Mouse (Mus musculus): ENCODE results near the gene Htra1. TPM values are rescaled to one million over a fixed set of nuclear protein-coding genes. Genes with fewer than 3 reads are reported as not detected.

The Htra1 gene
- polyA plus RNA-seq, 1 experiment: 242 TPM

- no peak overlapping the region for H3K4me3 ChIP-seq (ENCODE audit: insufficient read depth, low read length)
- TF ChIP-seq POLR2A (IDR thresholded peaks at IDR 0.05; ENCODE audit: low read depth, low read length) (no peak), CTCF (IDR thresholded peaks at IDR 0.05; ENCODE audit: borderline replicate concordance, insufficient read depth, low read length) (no peak)
- peaks cover 29% of the 10 kb centered on the region for H3K4me1 ChIP-seq (ENCODE audit: control insufficient read depth, insufficient read depth, low read length)
- H3K27ac ChIP-seq (ENCODE audit: insufficient read depth, low read length): peak overlapping the region; percentile 49
Measured at GRCm38 (mm10) chr7:130961429-130961828, 25.5 kb downstream of the Htra1 start.

GRCm38 (mm10) chr7:130964686-130965085 is 28.8 kb downstream of the Htra1 start:
- TF ChIP-seq POLR2A (IDR thresholded peaks at IDR 0.05; ENCODE audit: low read depth, low read length): no peak
- no peak for TF ChIP-seq CTCF (IDR thresholded peaks at IDR 0.05; ENCODE audit: borderline replicate concordance, insufficient read depth, low read length)
- Histone ChIP-seq H3K27ac (ENCODE audit: insufficient read depth, low read length) (peak overlapping the region; percentile 84), H3K4me1 (ENCODE audit: control insufficient read depth, insufficient read depth, low read length) (peaks cover 47% of the 10 kb centered on the region), H3K4me3 (ENCODE audit: insufficient read depth, low read length) (no peak overlapping the region)

GRCm38 (mm10) chr7:130965396-130965795 is 29.5 kb downstream of the Htra1 start:
- no peak overlapping the region for H3K4me3 ChIP-seq (ENCODE audit: insufficient read depth, low read length)
- TF ChIP-seq CTCF (IDR thresholded peaks at IDR 0.05; ENCODE audit: borderline replicate concordance, insufficient read depth, low read length) (no peak), POLR2A (IDR thresholded peaks at IDR 0.05; ENCODE audit: low read depth, low read length) (no peak)
- peaks cover 43% of the 10 kb centered on the region for H3K4me1 ChIP-seq (ENCODE audit: control insufficient read depth, insufficient read depth, low read length)
- peak overlapping the region; percentile 84 for H3K27ac ChIP-seq (ENCODE audit: insufficient read depth, low read length)

- Histone ChIP-seq H3K4me1 (ENCODE audit: control insufficient read depth, insufficient read depth, low read length) (peaks cover 43% of the 10 kb centered on the region), H3K27ac (ENCODE audit: insufficient read depth, low read length) (peak overlapping the region; percentile 84), H3K4me3 (ENCODE audit: insufficient read depth, low read length) (no peak overlapping the region)
- TF ChIP-seq CTCF (IDR thresholded peaks at IDR 0.05; ENCODE audit: borderline replicate concordance, insufficient read depth, low read length) (no peak), POLR2A (IDR thresholded peaks at IDR 0.05; ENCODE audit: low read depth, low read length) (0 out of 2 replicates have a peak, but pooled peaks have one; percentile 14)
Measured at GRCm38 (mm10) chr7:130965909-130966365, 30.0 kb downstream of the Htra1 start.

GRCm38 (mm10) chr7:130966451-130966850 is 30.5 kb downstream of the Htra1 start:
- Histone ChIP-seq H3K27ac (ENCODE audit: insufficient read depth, low read length) (peak overlapping the region; percentile 84), H3K4me1 (ENCODE audit: control insufficient read depth, insufficient read depth, low read length) (peaks cover 41% of the 10 kb centered on the region), H3K4me3 (ENCODE audit: insufficient read depth, low read length) (no peak overlapping the region)
- TF ChIP-seq CTCF (IDR thresholded peaks at IDR 0.05; ENCODE audit: borderline replicate concordance, insufficient read depth, low read length) (no peak), POLR2A (IDR thresholded peaks at IDR 0.05; ENCODE audit: low read depth, low read length) (no peak)

GRCm38 (mm10) chr7:130966876-130967275 is 31.0 kb downstream of the Htra1 start:
- H3K27ac ChIP-seq (ENCODE audit: insufficient read depth, low read length): peak overlapping the region; percentile 84
- peaks cover 40% of the 10 kb centered on the region for H3K4me1 ChIP-seq (ENCODE audit: control insufficient read depth, insufficient read depth, low read length)
- TF ChIP-seq CTCF (IDR thresholded peaks at IDR 0.05; ENCODE audit: borderline replicate concordance, insufficient read depth, low read length): no peak
- no peak for TF ChIP-seq POLR2A (IDR thresholded peaks at IDR 0.05; ENCODE audit: low read depth, low read length)
- H3K4me3 ChIP-seq (ENCODE audit: insufficient read depth, low read length): no peak overlapping the region

GRCm38 (mm10) chr7:130967901-130968300 is 32.0 kb downstream of the Htra1 start:
- peaks cover 38% of the 10 kb centered on the region for H3K4me1 ChIP-seq (ENCODE audit: control insufficient read depth, insufficient read depth, low read length)
- H3K27ac ChIP-seq (ENCODE audit: insufficient read depth, low read length): peak overlapping the region; percentile 90
- H3K4me3 ChIP-seq (ENCODE audit: insufficient read depth, low read length): no peak overlapping the region
- no peak for TF ChIP-seq CTCF (IDR thresholded peaks at IDR 0.05; ENCODE audit: borderline replicate concordance, insufficient read depth, low read length)

GRCm38 (mm10) chr7:130968537-130968936 is 32.6 kb downstream of the Htra1 start:
- H3K4me1 ChIP-seq (ENCODE audit: control insufficient read depth, insufficient read depth, low read length): peaks cover 40% of the 10 kb centered on the region
- H3K27ac ChIP-seq (ENCODE audit: insufficient read depth, low read length): peak overlapping the region; percentile 90
- H3K4me3 ChIP-seq (ENCODE audit: insufficient read depth, low read length): no peak overlapping the region
- TF ChIP-seq CTCF (IDR thresholded peaks at IDR 0.05; ENCODE audit: borderline replicate concordance, insufficient read depth, low read length): no peak
- TF ChIP-seq POLR2A (IDR thresholded peaks at IDR 0.05; ENCODE audit: low read depth, low read length): no peak

- Histone ChIP-seq H3K4me3 (ENCODE audit: insufficient read depth, low read length) (no peak overlapping the region), H3K27ac (ENCODE audit: insufficient read depth, low read length) (peak overlapping the region; percentile 90), H3K4me1 (ENCODE audit: control insufficient read depth, insufficient read depth, low read length) (peaks cover 40% of the 10 kb centered on the region)
- TF ChIP-seq CTCF (IDR thresholded peaks at IDR 0.05; ENCODE audit: borderline replicate concordance, insufficient read depth, low read length) (no peak), POLR2A (IDR thresholded peaks at IDR 0.05; ENCODE audit: low read depth, low read length) (no peak)
Measured at GRCm38 (mm10) chr7:130969076-130969475, 33.2 kb downstream of the Htra1 start.

- Histone ChIP-seq H3K27ac (ENCODE audit: insufficient read depth, low read length) (peak overlapping the region; percentile 90), H3K4me3 (ENCODE audit: insufficient read depth, low read length) (no peak overlapping the region), H3K4me1 (ENCODE audit: control insufficient read depth, insufficient read depth, low read length) (peaks cover 38% of the 10 kb centered on the region)
- TF ChIP-seq CTCF (IDR thresholded peaks at IDR 0.05; ENCODE audit: borderline replicate concordance, insufficient read depth, low read length) (no peak), POLR2A (IDR thresholded peaks at IDR 0.05; ENCODE audit: low read depth, low read length) (no peak)
Measured at GRCm38 (mm10) chr7:130969507-130969906, 33.6 kb downstream of the Htra1 start.

- TF ChIP-seq POLR2A (IDR thresholded peaks at IDR 0.05; ENCODE audit: low read depth, low read length) (no peak), CTCF (IDR thresholded peaks at IDR 0.05; ENCODE audit: borderline replicate concordance, insufficient read depth, low read length) (no peak)
- H3K4me1 ChIP-seq (ENCODE audit: control insufficient read depth, insufficient read depth, low read length): peaks cover 28% of the 10 kb centered on the region
- H3K27ac ChIP-seq (ENCODE audit: insufficient read depth, low read length): peak overlapping the region; percentile 38
- no peak overlapping the region for H3K4me3 ChIP-seq (ENCODE audit: insufficient read depth, low read length)
Measured at GRCm38 (mm10) chr7:130972767-130973166, 36.9 kb downstream of the Htra1 start.

Measured in embryonic fibroblast, embryonic 13.5 days (primary cell).